Comparison of ENCODE assay signal across 15 mouse cellular contexts in the genomic region with DNA sequence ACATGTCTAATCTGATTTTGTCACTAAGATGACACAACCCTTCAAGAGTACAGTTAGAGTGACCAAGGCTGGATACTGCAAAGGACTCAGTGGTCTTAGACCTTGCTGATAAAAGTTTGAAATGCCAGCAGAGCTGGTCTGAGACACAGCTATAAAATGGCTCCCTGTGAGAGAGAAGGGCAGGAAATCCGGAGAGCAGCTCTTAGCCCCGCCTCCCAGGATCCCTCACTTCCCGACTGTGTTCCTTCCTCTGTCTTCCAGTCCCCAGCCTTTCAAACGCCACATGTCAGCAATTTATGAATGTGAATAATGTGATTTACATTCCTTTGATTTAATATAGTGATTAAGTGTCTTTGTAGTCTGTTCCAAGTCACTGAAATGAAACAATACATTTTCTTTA.
DNase-seq lines count a peak whose midpoint lies in the region; ATAC-seq and TF ChIP-seq lines count a peak whose summit lies in the region.
"Had no signal": no experiment of that assay in that cellular context is flagged by ENCODE, and none has a peak within 500 bp of the region (broad histone marks: within the 10 kb centered on the region; RNA-seq: fewer than 3 reads in every experiment).

No protein-coding gene starts in this region.

- no peak overlapping the region for H3K4me2 ChIP-seq in hindbrain, embryonic 14.5 days (replicated peaks)
- H3K4me2 ChIP-seq in hindbrain, embryonic 11.5 days (replicated peaks; ENCODE audit: low read depth, low read length): no peak overlapping the region
- H3K4me2 ChIP-seq in lung, embryonic 14.5 days: no peak overlapping the region
- no peak overlapping the region for H3K4me2 ChIP-seq in forebrain, embryonic 14.5 days (ENCODE audit: low read length)
- no peak overlapping the region for H3K4me2 ChIP-seq in midbrain, embryonic 16.5 days (ENCODE audit: low read length)
- H3K4me2 ChIP-seq: limb, embryonic 15.5 days had no signal

- H3K9me3 ChIP-seq in hindbrain, embryonic 14.5 days (ENCODE audit: control insufficient read depth, low read length): no peaks in the 10 kb centered on the region
- no peaks in the 10 kb centered on the region for H3K9me3 ChIP-seq in hindbrain, embryonic 11.5 days (ENCODE audit: control insufficient read depth, low read length)
- no peaks in the 10 kb centered on the region for H3K9me3 ChIP-seq in lung, embryonic 14.5 days (ENCODE audit: low read depth, low read length)
- no peaks in the 10 kb centered on the region for H3K9me3 ChIP-seq in forebrain, embryonic 14.5 days (replicated peaks; ENCODE audit: control insufficient read depth, low read length)
- no peaks in the 10 kb centered on the region for H3K9me3 ChIP-seq in midbrain, embryonic 16.5 days (replicated peaks; ENCODE audit: control insufficient read depth, low read length, poor library complexity, severe bottlenecking)
- H3K9me3 ChIP-seq: heart, embryonic 10.5 days; limb, embryonic 15.5 days had no signal

- TF ChIP-seq POLR2A in lung, adult 2 months (IDR thresholded peaks at IDR 0.05; ENCODE audit: borderline replicate concordance, extremely low read depth, low read depth, low read length): no peak

- TF ChIP-seq CTCF in lung, embryonic 14.5 days (IDR thresholded peaks at IDR 0.05; ENCODE audit: low read depth): no peak
- TF ChIP-seq CTCF in lung, adult 2 months (IDR thresholded peaks at IDR 0.05; ENCODE audit: insufficient read depth, low read length): no peak

- peak; percentile 27 for DNase-seq in hindbrain, embryonic 14.5 days (ENCODE audit: low spot score)
- no peak for DNase-seq in hindbrain, embryonic 11.5 days (ENCODE audit: low spot score)
- DNase-seq in lung, embryonic 14.5 days: peak; percentile 20
- DNase-seq in lung, adult 2 months: no peak
- peak; percentile 23 for DNase-seq in forebrain, embryonic 14.5 days (ENCODE audit: low spot score)
- no peak for DNase-seq in urinary bladder, postnatal 36 days (ENCODE audit: low spot score in 2 of 2)
- DNase-seq: cerebellum, postnatal 36 days; gastrocnemius, postnatal 25 days; kidney, adult 18-20 months; liver, postnatal 0 days; lung, postnatal 4 days had no signal

- ATAC-seq in hindbrain, embryonic 14.5 days (ENCODE audit: low FRiP score): no peak
- ATAC-seq in hindbrain, embryonic 11.5 days (ENCODE audit: low FRiP score): no peak
- ATAC-seq in lung, embryonic 14.5 days (ENCODE audit: insufficient read depth): no peak
- ATAC-seq in forebrain, embryonic 14.5 days: peak; percentile 48; the same call in 1 of the 2 replicates
- ATAC-seq in midbrain, embryonic 16.5 days: peak; percentile 28; the same call in 1 of the 2 replicates
- ATAC-seq: CD4-positive, CD25-positive, alpha-beta regulatory T cell, adult 4 months; liver, postnatal 0 days had no signal

- H3K4me1 ChIP-seq in hindbrain, embryonic 14.5 days (replicated peaks; ENCODE audit: control insufficient read depth, insufficient read depth, low read length): 0 out of 2 replicates have a peak, but pooled peaks cover 6% of the 10 kb centered on the region
- H3K4me1 ChIP-seq in hindbrain, embryonic 11.5 days (replicated peaks; ENCODE audit: control insufficient read depth, insufficient read depth, low read length): no peaks in the 10 kb centered on the region
- no peaks in the 10 kb centered on the region for H3K4me1 ChIP-seq in lung, embryonic 14.5 days (ENCODE audit: insufficient read depth)
- H3K4me1 ChIP-seq in lung, adult 2 months (ENCODE audit: control insufficient read depth, insufficient read depth, low read length): no peaks in the 10 kb centered on the region
- no peaks in the 10 kb centered on the region for H3K4me1 ChIP-seq in forebrain, embryonic 14.5 days (ENCODE audit: control insufficient read depth, insufficient read depth, low read length)
- H3K4me1 ChIP-seq in midbrain, embryonic 16.5 days (ENCODE audit: control insufficient read depth, insufficient read depth, low read length): peaks cover 5% of the 10 kb centered on the region; the same call in 1 of the 2 replicates

- no peak overlapping the region for H3K9ac ChIP-seq in hindbrain, embryonic 14.5 days
- no peak overlapping the region for H3K9ac ChIP-seq in hindbrain, embryonic 11.5 days (ENCODE audit: low read depth, low read length)
- H3K9ac ChIP-seq in lung, embryonic 14.5 days: no peak overlapping the region
- no peak overlapping the region for H3K9ac ChIP-seq in forebrain, embryonic 14.5 days (ENCODE audit: low read length)
- no peak overlapping the region for H3K9ac ChIP-seq in midbrain, embryonic 16.5 days (ENCODE audit: low read depth, low read length)
- H3K9ac ChIP-seq: limb, embryonic 15.5 days; liver, postnatal 0 days had no signal

- WGBS in hindbrain, embryonic 14.5 days: 39% methylated on average over 4 of the region's 4 CpGs
- 50% methylated on average over 4 of the region's 4 CpGs for WGBS in hindbrain, embryonic 11.5 days
- 37% methylated on average over 4 of the region's 4 CpGs for WGBS in lung, embryonic 14.5 days
- WGBS in lung, adult 2 months: 46% methylated on average over 4 of the region's 4 CpGs
- WGBS in forebrain, embryonic 14.5 days: 51% methylated on average over 4 of the region's 4 CpGs
- 41% methylated on average over 4 of the region's 4 CpGs for WGBS in midbrain, embryonic 16.5 days

- H3K4me3 ChIP-seq in hindbrain, embryonic 14.5 days (replicated peaks; ENCODE audit: low read length): no peak overlapping the region
- no peak overlapping the region for H3K4me3 ChIP-seq in hindbrain, embryonic 11.5 days (ENCODE audit: low read depth, low read length)
- no peak overlapping the region for H3K4me3 ChIP-seq in lung, embryonic 14.5 days (ENCODE audit: low read depth, low read length)
- no peak overlapping the region for H3K4me3 ChIP-seq in lung, adult 2 months (replicated peaks; ENCODE audit: extremely low read depth, low read depth, low read length)
- no peak overlapping the region for H3K4me3 ChIP-seq in forebrain, embryonic 14.5 days (ENCODE audit: low read depth, low read length)
- H3K4me3 ChIP-seq in midbrain, embryonic 16.5 days (ENCODE audit: low read depth, low read length): no peak overlapping the region
- H3K4me3 ChIP-seq: heart, embryonic 10.5 days; limb, embryonic 15.5 days had no signal

- H3K27me3 ChIP-seq in hindbrain, embryonic 14.5 days (ENCODE audit: control insufficient read depth, insufficient read depth, low read length): no peaks in the 10 kb centered on the region
- no peaks in the 10 kb centered on the region for H3K27me3 ChIP-seq in hindbrain, embryonic 11.5 days (ENCODE audit: control insufficient read depth, insufficient read depth, low read length)
- H3K27me3 ChIP-seq in lung, embryonic 14.5 days (ENCODE audit: insufficient read depth, low read length): no peaks in the 10 kb centered on the region
- no peaks in the 10 kb centered on the region for H3K27me3 ChIP-seq in forebrain, embryonic 14.5 days (replicated peaks; ENCODE audit: control insufficient read depth, insufficient read depth, low read length)
- H3K27me3 ChIP-seq in midbrain, embryonic 16.5 days (ENCODE audit: control insufficient read depth, insufficient read depth, low read depth, low read length): no peaks in the 10 kb centered on the region
- H3K27me3 ChIP-seq: limb, embryonic 15.5 days had no signal

- peak overlapping the region; percentile 47; the same call in 1 of the 2 replicates for H3K27ac ChIP-seq in hindbrain, embryonic 14.5 days
- no peak overlapping the region for H3K27ac ChIP-seq in hindbrain, embryonic 11.5 days (ENCODE audit: low read depth, low read length)
- no peak overlapping the region for H3K27ac ChIP-seq in lung, embryonic 14.5 days (ENCODE audit: low read depth)
- H3K27ac ChIP-seq in forebrain, embryonic 14.5 days (ENCODE audit: low read depth, low read length): no peak overlapping the region
- no peak overlapping the region for H3K27ac ChIP-seq in midbrain, embryonic 16.5 days (ENCODE audit: low read length)
- H3K27ac ChIP-seq: heart, embryonic 10.5 days; limb, embryonic 15.5 days had no signal

- no peaks in the 10 kb centered on the region for H3K36me3 ChIP-seq in hindbrain, embryonic 14.5 days (replicated peaks; ENCODE audit: control insufficient read depth, insufficient read depth)
- no peaks in the 10 kb centered on the region for H3K36me3 ChIP-seq in hindbrain, embryonic 11.5 days (ENCODE audit: control insufficient read depth, insufficient read depth, low read length)
- H3K36me3 ChIP-seq in lung, embryonic 14.5 days (ENCODE audit: insufficient read depth): no peaks in the 10 kb centered on the region
- H3K36me3 ChIP-seq in forebrain, embryonic 14.5 days (ENCODE audit: control insufficient read depth, insufficient read depth, low read length): no peaks in the 10 kb centered on the region
- no peaks in the 10 kb centered on the region for H3K36me3 ChIP-seq in midbrain, embryonic 16.5 days (ENCODE audit: control insufficient read depth, insufficient read depth, low read length)
- H3K36me3 ChIP-seq: heart, embryonic 10.5 days; limb, embryonic 15.5 days had no signal

Comparison
In these comparisons a context has a peak if more than half of its experiments do, and no peak if none do; other contexts are left out.
1. DNase-seq: peak in hindbrain, embryonic 14.5 days (single experiment), lung, embryonic 14.5 days (single experiment) and forebrain, embryonic 14.5 days (single experiment); none in hindbrain, embryonic 11.5 days (single experiment), lung, adult 2 months (single experiment) and urinary bladder, postnatal 36 days (0 of 2).
2. ATAC-seq: peak in forebrain, embryonic 14.5 days (single experiment) and midbrain, embryonic 16.5 days (single experiment); none in hindbrain, embryonic 14.5 days (single experiment), hindbrain, embryonic 11.5 days (single experiment) and lung, embryonic 14.5 days (single experiment).